Mouse (Mus musculus): ENCODE results near the gene Srpk3. TPM values are rescaled to one million over a fixed set of nuclear protein-coding genes. Genes with fewer than 3 reads are reported as not detected.
A peak's percentile ranks its signal among the peaks of the same experiment; 100 is the strongest.

The Srpk3 gene
- polyA plus RNA-seq, 1 experiment = 1.5 TPM

GRCm38 (mm10) chrX:73797511-73797910 is 23.3 kb downstream of the Srpk3 start:
- H3K4me3 ChIP-seq (ENCODE audit: insufficient read depth, low read length) = no peak overlapping the region
- TF ChIP-seq POLR2A (IDR thresholded peaks at IDR 0.05; ENCODE audit: borderline replicate concordance, low read depth, low read length) (no peak), CTCF (IDR thresholded peaks at IDR 0.05; ENCODE audit: low read depth, low read length) (no peak)
- no peak overlapping the region for H3K27ac ChIP-seq (ENCODE audit: insufficient read depth, low read depth, low read length)
- no peaks in the 10 kb centered on the region for H3K4me1 ChIP-seq (ENCODE audit: control insufficient read depth, insufficient read depth, low read length)

GRCm38 (mm10) chrX:73798502-73798901 is 24.3 kb downstream of the Srpk3 start:
- H3K4me3 ChIP-seq (ENCODE audit: insufficient read depth, low read length) = no peak overlapping the region
- no peak for TF ChIP-seq CTCF (IDR thresholded peaks at IDR 0.05; ENCODE audit: low read depth, low read length)
- TF ChIP-seq POLR2A (IDR thresholded peaks at IDR 0.05; ENCODE audit: borderline replicate concordance, low read depth, low read length) = no peak

GRCm38 (mm10) chrX:73805814-73806213 is 31.6 kb downstream of the Srpk3 start:
- H3K27ac ChIP-seq (ENCODE audit: insufficient read depth, low read depth, low read length) = no peak overlapping the region
- no peak for TF ChIP-seq CTCF (IDR thresholded peaks at IDR 0.05; ENCODE audit: low read depth, low read length)
- no peak for TF ChIP-seq POLR2A (IDR thresholded peaks at IDR 0.05; ENCODE audit: borderline replicate concordance, low read depth, low read length)
- no peaks in the 10 kb centered on the region for H3K4me1 ChIP-seq (ENCODE audit: control insufficient read depth, insufficient read depth, low read length)
- H3K4me3 ChIP-seq (ENCODE audit: insufficient read depth, low read length) = no peak overlapping the region

More at GRCm38 (mm10) chrX:73798502-73798901, 24.3 kb downstream of the Srpk3 start:
- H3K27ac ChIP-seq (ENCODE audit: insufficient read depth, low read depth, low read length) = no peak overlapping the region
- H3K4me1 ChIP-seq (ENCODE audit: control insufficient read depth, insufficient read depth, low read length) = no peaks in the 10 kb centered on the region

GRCm38 (mm10) chrX:73815072-73815471 is 40.9 kb downstream of the Srpk3 start:
- TF ChIP-seq POLR2A (IDR thresholded peaks at IDR 0.05; ENCODE audit: borderline replicate concordance, low read depth, low read length) (no peak), CTCF (IDR thresholded peaks at IDR 0.05; ENCODE audit: low read depth, low read length) (no peak)
- no peak overlapping the region for H3K4me3 ChIP-seq (ENCODE audit: insufficient read depth, low read length)
- H3K27ac ChIP-seq (ENCODE audit: insufficient read depth, low read depth, low read length) = no peak overlapping the region
- no peaks in the 10 kb centered on the region for H3K4me1 ChIP-seq (ENCODE audit: control insufficient read depth, insufficient read depth, low read length)

GRCm38 (mm10) chrX:73816596-73817314 is 42.5 kb downstream of the Srpk3 start:
- Histone ChIP-seq H3K27ac (ENCODE audit: insufficient read depth, low read depth, low read length) (no peak overlapping the region), H3K4me3 (ENCODE audit: insufficient read depth, low read length) (no peak overlapping the region), H3K4me1 (ENCODE audit: control insufficient read depth, insufficient read depth, low read length) (no peaks in the 10 kb centered on the region)
- TF ChIP-seq CTCF (IDR thresholded peaks at IDR 0.05; ENCODE audit: low read depth, low read length) (no peak), POLR2A (IDR thresholded peaks at IDR 0.05; ENCODE audit: borderline replicate concordance, low read depth, low read length) (no peak)

GRCm38 (mm10) chrX:73823747-73824146 is 49.5 kb downstream of the Srpk3 start:
- no peak overlapping the region for H3K4me3 ChIP-seq (ENCODE audit: insufficient read depth, low read length)
- no peaks in the 10 kb centered on the region for H3K4me1 ChIP-seq (ENCODE audit: control insufficient read depth, insufficient read depth, low read length)
- no peak overlapping the region for H3K27ac ChIP-seq (ENCODE audit: insufficient read depth, low read depth, low read length)
- no peak for TF ChIP-seq POLR2A (IDR thresholded peaks at IDR 0.05; ENCODE audit: borderline replicate concordance, low read depth, low read length)
- TF ChIP-seq CTCF (IDR thresholded peaks at IDR 0.05; ENCODE audit: low read depth, low read length) = no peak

- TF ChIP-seq CTCF (IDR thresholded peaks at IDR 0.05; ENCODE audit: low read depth, low read length) = no peak
- TF ChIP-seq POLR2A (IDR thresholded peaks at IDR 0.05; ENCODE audit: borderline replicate concordance, low read depth, low read length) = no peak
- H3K27ac ChIP-seq (ENCODE audit: insufficient read depth, low read depth, low read length) = no peak within 1 kb of the TSS
- H3K4me3 ChIP-seq (ENCODE audit: insufficient read depth, low read length) = peak within 1 kb of the TSS; percentile 56
- no peaks in the 10 kb centered on the region for H3K4me1 ChIP-seq (ENCODE audit: control insufficient read depth, insufficient read depth, low read length)
Observed at GRCm38 (mm10) chrX:73824185-73825151, 50.3 kb downstream of the Srpk3 start, which contains the start of gene Pdzd4. Gene Pdzd4, minus strand, starts transcription at chrX:73824969.

Other genes with a start within 250 kb of the Srpk3 start
- not detected in 2 replicates for gene Dusp9, start 135.0 kb upstream of the Srpk3 start, polyA plus RNA-seq (2012; ENCODE audit: insufficient read depth, insufficient read length, missing spikeins)
- gene Pnck, start 114.3 kb upstream of the Srpk3 start, polyA plus RNA-seq (2012; ENCODE audit: insufficient read depth, insufficient read length, missing spikeins) = not detected in 2 replicates
- 39.8 and 41.2 TPM in 2 replicates for gene Slc6a8, start 101.3 kb upstream of the Srpk3 start, polyA plus RNA-seq (2012; ENCODE audit: insufficient read depth, insufficient read length, missing spikeins)
- gene Bcap31, start 58.2 kb upstream of the Srpk3 start, polyA plus RNA-seq (2012; ENCODE audit: insufficient read depth, insufficient read length, missing spikeins) = 211 and 212 TPM in 2 replicates
- gene Abcd1, start 57.8 kb upstream of the Srpk3 start, polyA plus RNA-seq (2012; ENCODE audit: insufficient read depth, insufficient read length, missing spikeins) = 79.6 and 89.1 TPM in 2 replicates
- gene Plxnb3, start 17.3 kb upstream of the Srpk3 start, polyA plus RNA-seq (2012; ENCODE audit: insufficient read depth, insufficient read length, missing spikeins) = 4.3 and 4.7 TPM in 2 replicates
- gene Idh3g, start 12.5 kb downstream of the Srpk3 start, polyA plus RNA-seq (2012; ENCODE audit: insufficient read depth, insufficient read length, missing spikeins) = 123 and 136 TPM in 2 replicates
- 213 and 220 TPM in 2 replicates for gene Ssr4, start 12.6 kb downstream of the Srpk3 start, polyA plus RNA-seq (2012; ENCODE audit: insufficient read depth, insufficient read length, missing spikeins)
- gene Pdzd4, start 50.6 kb downstream of the Srpk3 start, polyA plus RNA-seq (2012; ENCODE audit: insufficient read depth, insufficient read length, missing spikeins) = not detected in 2 replicates
- gene Avpr2, start 117.7 kb downstream of the Srpk3 start, polyA plus RNA-seq (2012; ENCODE audit: insufficient read depth, insufficient read length, missing spikeins) = not detected in 2 replicates
- gene L1cam, start 121.7 kb downstream of the Srpk3 start, polyA plus RNA-seq (2012; ENCODE audit: insufficient read depth, insufficient read length, missing spikeins) = 32.0 and 36.6 TPM in 2 replicates
- gene Arhgap4, start 147.5 kb downstream of the Srpk3 start, polyA plus RNA-seq (2012; ENCODE audit: insufficient read depth, insufficient read length, missing spikeins) = 102 and 106 TPM in 2 replicates
- 29.6 and 34.5 TPM in 2 replicates for gene Naa10, start 147.5 kb downstream of the Srpk3 start, polyA plus RNA-seq (2012; ENCODE audit: insufficient read depth, insufficient read length, missing spikeins)
- 162 and 175 TPM in 2 replicates for gene Renbp, start 156.4 kb downstream of the Srpk3 start, polyA plus RNA-seq (2012; ENCODE audit: insufficient read depth, insufficient read length, missing spikeins)
- 37.1 and 39.9 TPM in 2 replicates for gene Hcfc1, start 192.0 kb downstream of the Srpk3 start, polyA plus RNA-seq (2012; ENCODE audit: insufficient read depth, insufficient read length, missing spikeins)
- gene Irak1, start 249.5 kb downstream of the Srpk3 start, polyA plus RNA-seq (2012; ENCODE audit: insufficient read depth, insufficient read length, missing spikeins) = 66.7 and 69.6 TPM in 2 replicates